Mouse (Mus musculus) testis, adult 2 months (tissue): ENCODE measurements at regions not wholly inside any gene's neighbourhood (a gene's known extent, or its start where the extent isn't known, plus 50 kb on each side); places are given as distances from the start of the nearest gene placed in this dataset.

ENCODE experiments used
- H3K27ac ChIP-seq: fragments of 200-500 bp; 2 replicates; pipeline ENCODE4 v1.5.1; 2012; ENCODE audit warnings: low read depth, low read length; ENCODE audit not compliant: control insufficient read depth, insufficient read depth
- H3K27me3 ChIP-seq: fragments of 200-500 bp; 2 replicates; pipeline ENCODE4 v1.6.1; 2012; ENCODE audit warnings: mild to moderate bottlenecking, low read length, moderate library complexity; ENCODE audit not compliant: control insufficient read depth, insufficient read depth
- H3K36me3 ChIP-seq: fragments of 200-500 bp; 2 replicates; pipeline ENCODE4 v1.6.1; 2012; ENCODE audit warnings: mild to moderate bottlenecking, low read length; ENCODE audit not compliant: control insufficient read depth, insufficient read depth
- H3K4me1 ChIP-seq: fragments of 200-500 bp; 2 replicates; pipeline ENCODE4 v1.6.1; 2012; ENCODE audit warnings: low read length; ENCODE audit not compliant: control insufficient read depth, insufficient read depth
- H3K4me3 ChIP-seq: fragments of 200-500 bp; 2 replicates; pipeline ENCODE4 v1.5.1; 2012; ENCODE audit warnings: low read depth, mild to moderate bottlenecking, low read length, moderate library complexity, mixed read lengths; ENCODE audit not compliant: control insufficient read depth
- CTCF ChIP-seq: fragments of 200-500 bp; IDR thresholded peaks from 2 replicates; pipeline ENCODE4 v1.5.1; 2012; ENCODE audit warnings: low read depth, mild to moderate bottlenecking, inconsistent platforms, low read length, moderate library complexity; ENCODE audit not compliant: control insufficient read depth, insufficient read depth, insufficient replicate concordance
- POLR2A ChIP-seq: fragments of 200-500 bp; IDR thresholded peaks from 2 replicates; pipeline ENCODE4 v1.6.1; 2012; ENCODE audit warnings: low read depth, mild to moderate bottlenecking, inconsistent platforms, low read length, moderate library complexity; ENCODE audit not compliant: control insufficient read depth

GRCm38 (mm10) chr4:142863939-142864338 is 348.9 kb downstream of the Prdm2 start:
- H3K27ac ChIP-seq, result peak overlapping the region; percentile 56
- H3K27me3 ChIP-seq, result no peaks in the 10 kb centered on the region
- no peak for TF ChIP-seq CTCF
- TF ChIP-seq POLR2A, result no peak
- no peak overlapping the region for H3K4me3 ChIP-seq
- H3K36me3 ChIP-seq, result no peaks in the 10 kb centered on the region
- no peaks in the 10 kb centered on the region; the same call in 1 of the 2 replicates for H3K4me1 ChIP-seq

DNA sequence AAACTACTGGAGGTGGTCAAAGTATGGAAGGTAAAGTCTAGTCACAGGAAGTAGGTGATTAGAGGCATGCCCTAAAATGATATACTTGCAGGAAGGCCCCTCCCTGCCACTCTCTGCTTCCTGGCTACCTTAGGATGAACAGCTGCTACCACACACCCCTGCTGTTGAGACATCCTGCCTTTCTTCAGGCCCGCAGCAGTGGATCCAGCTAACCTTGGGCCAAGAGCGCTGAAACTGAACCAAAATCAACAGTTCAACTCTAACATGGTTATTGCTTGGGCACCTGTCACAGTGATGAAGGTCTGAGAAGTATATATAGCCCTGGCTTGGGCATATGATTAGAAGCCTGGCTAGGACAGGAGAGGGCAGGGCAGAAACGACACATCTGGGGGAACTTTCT is 352.4 kb downstream of the Prdm2 start:
- H3K27me3 ChIP-seq, result no peaks in the 10 kb centered on the region
- TF ChIP-seq CTCF, result no peak
- TF ChIP-seq POLR2A, result no peak
- no peak overlapping the region for H3K27ac ChIP-seq
- H3K4me3 ChIP-seq, result no peak overlapping the region
- no peaks in the 10 kb centered on the region; the same call in none of the 2 replicates for H3K4me1 ChIP-seq
- no peaks in the 10 kb centered on the region for H3K36me3 ChIP-seq

- Histone ChIP-seq H3K4me1 (no peaks in the 10 kb centered on the region; the same call in 1 of the 2 replicates), H3K27me3 (no peaks in the 10 kb centered on the region), H3K36me3 (no peaks in the 10 kb centered on the region), H3K4me3 (no peak overlapping the region), H3K27ac (no peak overlapping the region)
- TF ChIP-seq POLR2A (no peak), CTCF (no peak)
These were observed 356.2 kb downstream of the Prdm2 start for GRCm38 (mm10) chr4:142856626-142857025.

- no peak overlapping the region for H3K4me3 ChIP-seq
- H3K27me3 ChIP-seq, result no peaks in the 10 kb centered on the region
- H3K27ac ChIP-seq, result no peak overlapping the region
- no peaks in the 10 kb centered on the region for H3K36me3 ChIP-seq
- H3K4me1 ChIP-seq, result no peaks in the 10 kb centered on the region; the same call in 1 of the 2 replicates
- TF ChIP-seq CTCF (no peak), POLR2A (no peak)
These were observed 357.2 kb downstream of the Prdm2 start for GRCm38 (mm10) chr4:142855635-142856034.

GRCm38 (mm10) chr4:142853924-142854323 is 358.9 kb downstream of the Prdm2 start:
- Histone ChIP-seq H3K27me3 (no peaks in the 10 kb centered on the region), H3K4me3 (no peak overlapping the region), H3K4me1 (no peaks in the 10 kb centered on the region; the same call in 1 of the 2 replicates), H3K27ac (no peak overlapping the region), H3K36me3 (no peaks in the 10 kb centered on the region)
- TF ChIP-seq POLR2A (no peak), CTCF (no peak)

GRCm38 (mm10) chr4:142845066-142845696 is 367.6 kb downstream of the Prdm2 start:
- TF ChIP-seq CTCF (no peak), POLR2A (no peak)
- H3K4me1 ChIP-seq, result no peaks in the 10 kb centered on the region
- no peak overlapping the region for H3K4me3 ChIP-seq
- no peaks in the 10 kb centered on the region for H3K27me3 ChIP-seq
- no peaks in the 10 kb centered on the region for H3K36me3 ChIP-seq
- H3K27ac ChIP-seq, result no peak overlapping the region

DNA sequence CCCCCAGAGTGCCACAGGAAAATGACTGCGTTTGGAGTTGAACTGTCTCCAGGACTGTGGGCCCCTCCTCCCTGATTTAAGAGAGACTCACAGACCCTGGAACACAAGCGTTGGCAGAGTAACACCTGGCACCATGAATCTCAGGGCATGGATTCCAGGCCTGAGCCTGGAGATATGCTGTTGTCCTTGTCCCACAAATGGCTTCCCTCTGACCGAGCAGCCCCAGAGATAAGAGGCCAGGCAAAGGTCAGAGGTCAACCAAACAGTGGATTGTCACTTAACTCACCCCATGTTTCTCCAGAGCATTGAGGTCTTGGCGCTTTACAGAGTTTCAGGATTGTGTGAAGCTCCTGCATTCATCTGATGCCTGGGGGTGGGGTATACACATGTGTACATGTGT is 373.3 kb downstream of the Prdm2 start:
- H3K4me3 ChIP-seq, result no peak overlapping the region
- no peak overlapping the region for H3K27ac ChIP-seq
- H3K4me1 ChIP-seq, result no peaks in the 10 kb centered on the region
- H3K36me3 ChIP-seq, result no peaks in the 10 kb centered on the region
- TF ChIP-seq CTCF (no peak), POLR2A (no peak)
- H3K27me3 ChIP-seq, result no peaks in the 10 kb centered on the region

GRCm38 (mm10) chr4:142838363-142838964 is 374.3 kb downstream of the Prdm2 start:
- Histone ChIP-seq H3K27ac (no peak overlapping the region), H3K27me3 (no peaks in the 10 kb centered on the region), H3K36me3 (no peaks in the 10 kb centered on the region), H3K4me1 (no peaks in the 10 kb centered on the region), H3K4me3 (no peak overlapping the region)
- TF ChIP-seq POLR2A (no peak), CTCF (no peak)
